Comparison of ENCODE assay signal across 8 mouse cellular contexts in genomic region chr2:31088871-31089270, GRCm38 (mm10). TPM values are rescaled to one million over a fixed set of nuclear protein-coding genes. Genes with fewer than 3 reads are reported as not detected.
DNase-seq lines count a peak whose midpoint lies in the region; ATAC-seq and TF ChIP-seq lines count a peak whose summit lies in the region.

No protein-coding gene starts in this region.

- H3K27ac ChIP-seq in forebrain, embryonic 10.5 days = peak overlapping the region; percentile 76
- no peak overlapping the region for H3K27ac ChIP-seq in forebrain, embryonic 14.5 days (ENCODE audit: low read depth, low read length)
- H3K27ac ChIP-seq in left cerebral cortex, adult 2 months = peak overlapping the region; percentile 72

- no peak for DNase-seq in forebrain, embryonic 10.5 days (ENCODE audit: extremely low spot score, low spot score)
- DNase-seq in forebrain, embryonic 14.5 days (ENCODE audit: low spot score) = no peak
- DNase-seq in left cerebral cortex, adult 2 months (ENCODE audit: extremely low spot score in 1 of 2, low spot score in 2 of 2) = no peak
- no peak for DNase-seq in left cerebral cortex, postnatal 25 days (ENCODE audit: low spot score in 2 of 2)
- peak; percentile 53 for DNase-seq in brain, adult 2 months (ENCODE audit: low read depth, low spot score)
- peak; percentile 55 for DNase-seq in splenic B cell, adult 2 months (ENCODE audit: low read depth, low spot score)
- no peak for DNase-seq in left cerebral cortex, adult 18-20 months (ENCODE audit: low spot score in 2 of 2)
- no peak for DNase-seq in adrenal gland, postnatal 25 days

- peaks cover 14% of the 10 kb centered on the region for H3K36me3 ChIP-seq in forebrain, embryonic 10.5 days (replicated peaks)
- 0 out of 2 replicates have a peak, but pooled peaks cover 3% of the 10 kb centered on the region for H3K36me3 ChIP-seq in forebrain, embryonic 14.5 days (ENCODE audit: control insufficient read depth, insufficient read depth, low read length)
- H3K36me3 ChIP-seq in splenic B cell, adult 2 months (ENCODE audit: control insufficient read depth, insufficient read depth, low read length, poor library complexity, severe bottlenecking) = peaks cover 2% of the 10 kb centered on the region; the same call in 1 of the 2 replicates

- peaks cover 49% of the 10 kb centered on the region for H3K4me1 ChIP-seq in forebrain, embryonic 10.5 days
- peaks cover 10% of the 10 kb centered on the region for H3K4me1 ChIP-seq in forebrain, embryonic 14.5 days (ENCODE audit: control insufficient read depth, insufficient read depth, low read length)

- 80% methylated on average over 8 of the region's 8 CpGs for WGBS in forebrain, embryonic 10.5 days
- 87% methylated on average over 8 of the region's 8 CpGs for WGBS in forebrain, embryonic 14.5 days

- TF ChIP-seq CTCF in left cerebral cortex, adult 2 months (IDR thresholded peaks at IDR 0.05) = no peak

- H3K9ac ChIP-seq in forebrain, embryonic 14.5 days (ENCODE audit: low read length) = no peak overlapping the region

- no peak overlapping the region for H3K4me2 ChIP-seq in forebrain, embryonic 14.5 days (ENCODE audit: low read length)

- intact Hi-C loops in left cerebral cortex, adult 2 months (cut with DNase I) = loop anchor here (2.0 kb wide), 1 partner anchor 32 kb away; no protein-coding TSS in a partner anchor
- intact Hi-C loops in left cerebral cortex, postnatal 25 days (cut with DNase I) = no loop called here

- H3K27me3 ChIP-seq in forebrain, embryonic 10.5 days (ENCODE audit: poor library complexity, severe bottlenecking) = no peaks in the 10 kb centered on the region
- no peaks in the 10 kb centered on the region for H3K27me3 ChIP-seq in forebrain, embryonic 14.5 days (replicated peaks; ENCODE audit: control insufficient read depth, insufficient read depth, low read length)
- H3K27me3 ChIP-seq in splenic B cell, adult 2 months (ENCODE audit: control insufficient read depth, insufficient read depth, low read length, poor library complexity, severe bottlenecking) = no peaks in the 10 kb centered on the region

- no peak for ATAC-seq in forebrain, embryonic 14.5 days

- no peak overlapping the region for H3K4me3 ChIP-seq in forebrain, embryonic 10.5 days
- no peak overlapping the region for H3K4me3 ChIP-seq in forebrain, embryonic 14.5 days (ENCODE audit: low read depth, low read length)
- H3K4me3 ChIP-seq in left cerebral cortex, adult 2 months = no peak overlapping the region

- peaks cover 4% of the 10 kb centered on the region; the same call in 1 of the 2 replicates for H3K9me3 ChIP-seq in forebrain, embryonic 10.5 days
- H3K9me3 ChIP-seq in forebrain, embryonic 14.5 days (replicated peaks; ENCODE audit: control insufficient read depth, low read length) = no peaks in the 10 kb centered on the region

RNA-seq across cellular contexts. Expression of gene Fnbp1, which starts 52.9 kb away (rescaled TPM):
- 12.5 and 13.3 TPM in 2 replicates for polyA plus RNA-seq in forebrain, embryonic 10.5 days (2016; fragmentation: Nextera tagmentation; extraction: Ambion mirVana)
- polyA plus RNA-seq in forebrain, embryonic 14.5 days (2014; fragmentation: Nextera tagmentation; extraction: Ambion mirVana) = 7.9 and 12.3 TPM in 2 replicates
- 100 to 1,000 TPM in 1 of 2 experiments, 10 to 100 TPM in 1; 85.8 to 101 TPM for total RNA-seq in left cerebral cortex, adult 2 months (2021)
- total RNA-seq in left cerebral cortex, postnatal 25 days (2021) = 10 to 100 TPM; 84.0 to 87.3 TPM
- total RNA-seq in left cerebral cortex, adult 18-20 months (2021) = 100 to 1,000 TPM in 1 of 2 experiments, 10 to 100 TPM in 1; 97.8 to 101 TPM
- total RNA-seq in adrenal gland, postnatal 25 days (2021) = 50.9 and 66.0 TPM in 2 replicates

Comparison
In these comparisons a context has a peak if more than half of its experiments do, and no peak if none do; other contexts are left out.
1. DNase-seq: peak in brain, adult 2 months (single experiment) and splenic B cell, adult 2 months (single experiment); none in forebrain, embryonic 10.5 days (single experiment), forebrain, embryonic 14.5 days (single experiment), left cerebral cortex, adult 2 months (0 of 2), left cerebral cortex, postnatal 25 days (0 of 2), left cerebral cortex, adult 18-20 months (0 of 2) and adrenal gland, postnatal 25 days (single experiment).